Mouse (Mus musculus): ENCODE data around the gene Podxl2. TPM values are rescaled to one million over a fixed set of nuclear protein-coding genes. Genes with fewer than 3 reads are reported as not detected.
A peak's percentile ranks its signal among the peaks of the same experiment; 100 is the strongest.

Gene Podxl2
- polyA plus RNA-seq, 1 experiment from 2014 or later: 5.0 TPM

DNA sequence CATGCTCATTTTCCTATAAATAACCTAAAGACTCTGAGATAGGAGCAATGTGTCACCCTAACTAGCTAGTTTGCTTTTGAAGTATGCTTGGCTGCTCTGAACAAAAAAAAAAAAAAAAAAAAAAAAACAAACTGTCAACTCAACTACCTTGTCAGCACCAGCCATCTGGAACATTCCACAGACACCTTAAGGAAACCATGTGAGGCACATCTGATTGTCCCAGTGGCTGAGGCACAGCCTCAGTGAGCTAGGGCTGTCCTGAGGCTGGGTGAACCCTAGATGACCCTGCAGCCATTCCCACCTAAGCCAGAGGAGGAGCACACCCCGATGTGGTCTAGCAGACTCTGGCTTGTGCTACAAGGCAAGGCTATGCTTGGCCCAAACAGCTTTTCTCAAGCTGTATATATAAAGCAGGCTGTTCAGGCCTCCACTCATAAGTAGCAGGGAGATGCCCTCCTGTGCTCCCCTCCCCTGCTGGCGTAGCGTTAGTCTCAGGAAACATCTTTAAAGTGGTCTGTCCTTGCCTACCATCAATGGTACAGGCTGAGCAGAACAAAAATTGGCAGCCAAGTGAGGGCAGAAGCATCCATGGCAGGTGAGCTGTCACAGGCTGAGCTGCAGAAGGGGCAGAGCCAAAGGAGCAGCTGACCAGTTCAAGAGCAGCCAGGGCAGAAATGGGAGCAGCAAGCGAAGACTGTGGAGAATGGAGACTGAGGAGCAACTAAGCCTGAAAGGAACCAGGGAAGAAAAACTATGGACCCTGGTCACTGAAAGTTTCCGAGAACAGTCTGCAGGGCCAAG is 41.3 kb downstream of the Podxl2 start:
- Histone ChIP-seq H3K9ac (no peak overlapping the region), H3K4me2 (no peak overlapping the region), H3K36me3 (peaks cover 32% of the 10 kb centered on the region), H3K9me3 (replicated peaks) (no peaks in the 10 kb centered on the region), H3K27ac (peak overlapping the region; percentile 92), H3K27me3 (replicated peaks) (no peaks in the 10 kb centered on the region), H3K4me3 (no peak overlapping the region), H3K4me1 (peaks cover 56% of the 10 kb centered on the region)
- ATAC-seq: no peak
- 82% methylated on average over 5 of the region's 5 CpGs for WGBS (ENCODE audit: insufficient replicate concordance)

- 64% methylated on average over 5 of the region's 5 CpGs for WGBS (ENCODE audit: insufficient replicate concordance)
- Histone ChIP-seq H3K4me1 (peaks cover 60% of the 10 kb centered on the region), H3K27ac (peak overlapping the region; percentile 70; the same call in 1 of the 2 replicates), H3K27me3 (replicated peaks) (0 out of 2 replicates have a peak, but pooled peaks cover under 1% of the 10 kb centered on the region), H3K9me3 (replicated peaks) (no peaks in the 10 kb centered on the region), H3K36me3 (peaks cover 24% of the 10 kb centered on the region), H3K4me3 (no peak overlapping the region), H3K4me2 (no peak overlapping the region), H3K9ac (no peak overlapping the region)
- ATAC-seq: peak; percentile 56
These were observed 42.2 kb downstream of the Podxl2 start for GRCm38 (mm10) chr6:88832663-88833062.

DNA sequence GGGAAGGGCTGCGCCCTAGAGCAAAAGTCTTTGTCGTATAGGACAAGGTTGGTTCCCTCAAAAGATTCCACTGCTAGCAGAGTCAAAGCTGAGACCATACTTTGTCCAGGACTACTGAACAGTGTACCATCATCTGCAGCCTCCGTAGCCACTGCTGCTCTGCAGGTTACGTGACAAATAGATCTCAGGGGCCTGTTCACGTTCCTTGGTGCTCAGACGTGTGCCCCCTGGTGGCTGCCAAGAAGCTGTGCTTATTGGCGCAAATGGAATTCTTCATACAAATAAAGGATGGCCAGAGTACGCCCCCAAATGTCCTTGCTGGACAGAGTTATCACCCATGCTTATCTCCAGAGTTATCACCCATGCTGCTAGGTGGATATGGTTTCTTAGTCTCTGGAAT is 43.4 kb downstream of the Podxl2 start:
- H3K36me3 ChIP-seq: peaks cover 19% of the 10 kb centered on the region
- no peak for ATAC-seq
- 28% methylated on average over 8 of the region's 8 CpGs for WGBS (ENCODE audit: insufficient replicate concordance)
- H3K4me2 ChIP-seq: no peak overlapping the region
- no peak overlapping the region for H3K27ac ChIP-seq
- peaks cover 57% of the 10 kb centered on the region for H3K4me1 ChIP-seq
- no peaks in the 10 kb centered on the region for H3K9me3 ChIP-seq (replicated peaks)
- H3K9ac ChIP-seq: no peak overlapping the region
- 0 out of 2 replicates have a peak, but pooled peaks cover 3% of the 10 kb centered on the region for H3K27me3 ChIP-seq (replicated peaks)
- no peak overlapping the region for H3K4me3 ChIP-seq

GRCm38 (mm10) chr6:88830112-88830702 is 44.6 kb downstream of the Podxl2 start:
- Histone ChIP-seq H3K9ac (no peak overlapping the region), H3K9me3 (replicated peaks) (no peaks in the 10 kb centered on the region), H3K4me1 (peaks cover 45% of the 10 kb centered on the region)

GRCm38 (mm10) chr6:88829579-88829978 is 45.3 kb downstream of the Podxl2 start:
- Histone ChIP-seq H3K4me3 (no peak overlapping the region), H3K36me3 (peaks cover 24% of the 10 kb centered on the region), H3K27ac (no peak overlapping the region), H3K9ac (no peak overlapping the region), H3K4me1 (peaks cover 38% of the 10 kb centered on the region), H3K27me3 (replicated peaks) (peaks cover 3% of the 10 kb centered on the region; the same call in 1 of the 2 replicates), H3K4me2 (no peak overlapping the region), H3K9me3 (replicated peaks) (no peaks in the 10 kb centered on the region)
- WGBS (ENCODE audit: insufficient replicate concordance): 63% methylated on average over 4 of the region's 4 CpGs
- ATAC-seq: no peak

More at GRCm38 (mm10) chr6:88830112-88830702, 44.6 kb downstream of the Podxl2 start:
- 76% methylated on average over 6 of the region's 6 CpGs for WGBS (ENCODE audit: insufficient replicate concordance)
- H3K36me3 ChIP-seq: peaks cover 17% of the 10 kb centered on the region
- no peak overlapping the region for H3K4me2 ChIP-seq
- 0 out of 2 replicates have a peak, but pooled peaks cover 3% of the 10 kb centered on the region for H3K27me3 ChIP-seq (replicated peaks)
- no peak overlapping the region for H3K4me3 ChIP-seq
- ATAC-seq: no peak
- H3K27ac ChIP-seq: no peak overlapping the region

DNA sequence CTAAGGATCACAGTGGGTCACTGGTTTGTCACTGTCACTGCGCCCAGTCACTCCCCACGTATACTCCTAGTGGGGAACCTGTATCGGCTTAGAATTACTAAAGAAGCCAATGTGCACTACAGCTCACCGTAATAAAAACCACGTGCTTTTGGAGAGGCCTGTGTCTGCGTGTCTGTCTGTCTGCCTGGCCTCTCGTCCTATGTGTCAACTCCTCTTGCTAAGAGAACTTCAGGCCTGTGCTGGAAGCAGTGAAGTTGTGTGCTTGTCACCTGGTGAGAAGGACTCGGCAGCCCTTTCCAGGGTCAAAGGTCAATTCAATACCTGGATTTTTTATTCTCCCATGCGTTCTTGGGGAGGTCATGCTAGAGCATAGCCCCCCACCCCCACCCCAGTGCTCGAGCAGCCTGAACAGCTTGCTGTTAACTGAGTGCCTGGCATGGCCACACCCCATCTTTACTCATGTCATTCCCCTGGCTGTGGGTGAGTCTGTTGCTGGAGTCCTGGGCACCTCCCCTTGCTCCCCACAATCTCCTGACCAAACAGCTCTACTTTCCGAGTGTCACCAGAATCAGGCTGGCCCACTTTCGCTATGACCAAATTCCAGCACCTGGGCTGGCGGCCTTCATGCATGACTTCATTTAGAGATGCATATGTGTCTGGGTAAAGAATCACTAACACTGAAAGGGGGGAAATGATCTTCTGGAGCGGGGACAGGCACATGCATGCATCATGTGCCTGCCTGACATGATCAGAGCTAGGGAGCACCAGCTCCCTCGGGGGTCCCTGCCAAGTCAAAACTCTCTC is 46.4 kb downstream of the Podxl2 start:
- H3K36me3 ChIP-seq: peaks cover 35% of the 10 kb centered on the region
- no peaks in the 10 kb centered on the region for H3K9me3 ChIP-seq (replicated peaks)
- WGBS (ENCODE audit: insufficient replicate concordance): 63% methylated on average over 15 of the region's 15 CpGs
- H3K4me3 ChIP-seq: no peak overlapping the region
- H3K4me1 ChIP-seq: peaks cover 27% of the 10 kb centered on the region
- H3K4me2 ChIP-seq: no peak overlapping the region
- no peak overlapping the region for H3K27ac ChIP-seq
- ATAC-seq: no peak
- no peak overlapping the region for H3K9ac ChIP-seq
- H3K27me3 ChIP-seq (replicated peaks): peaks cover 3% of the 10 kb centered on the region; the same call in 1 of the 2 replicates

GRCm38 (mm10) chr6:88827395-88828205 is 47.2 kb downstream of the Podxl2 start:
- no peak overlapping the region for H3K4me3 ChIP-seq
- no peaks in the 10 kb centered on the region for H3K9me3 ChIP-seq (replicated peaks)
- 0 out of 2 replicates have a peak overlapping the region, but pooled peaks have one; percentile 13 for H3K9ac ChIP-seq
- WGBS (ENCODE audit: insufficient replicate concordance): 51% methylated on average over 13 of the region's 13 CpGs
- peaks cover 3% of the 10 kb centered on the region; the same call in 1 of the 2 replicates for H3K27me3 ChIP-seq (replicated peaks)
- no peak for ATAC-seq
- H3K36me3 ChIP-seq: peaks cover 43% of the 10 kb centered on the region
- no peak overlapping the region for H3K27ac ChIP-seq
- H3K4me1 ChIP-seq: peaks cover 19% of the 10 kb centered on the region
- no peak overlapping the region for H3K4me2 ChIP-seq

DNA sequence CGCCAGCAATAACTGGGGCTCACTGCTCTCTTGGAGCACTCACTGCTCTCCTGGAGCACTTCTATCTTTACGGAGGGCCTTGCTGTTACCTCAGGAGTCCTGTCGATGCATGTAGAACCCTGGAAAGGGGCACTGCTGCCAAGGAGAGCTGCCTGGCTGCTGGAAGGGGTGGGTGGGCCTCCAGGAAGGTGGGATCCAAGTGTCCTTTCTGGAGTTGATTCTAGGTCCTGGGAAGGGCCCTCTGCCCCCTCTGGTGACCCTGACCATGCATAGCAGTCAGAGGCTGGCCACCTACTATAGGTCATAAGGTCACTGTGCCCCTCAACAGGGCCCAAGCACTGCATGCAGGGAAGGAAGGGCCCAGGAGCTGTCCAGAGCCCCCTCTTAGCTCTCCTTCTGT is 47.9 kb downstream of the Podxl2 start:
- Histone ChIP-seq H3K4me1 (peaks cover 14% of the 10 kb centered on the region; the same call in 1 of the 2 replicates), H3K27me3 (replicated peaks) (peaks cover 3% of the 10 kb centered on the region; the same call in 1 of the 2 replicates), H3K36me3 (peaks cover 49% of the 10 kb centered on the region), H3K9ac (0 out of 2 replicates have a peak overlapping the region, but pooled peaks have one; percentile 13), H3K27ac (no peak overlapping the region), H3K9me3 (replicated peaks) (no peaks in the 10 kb centered on the region), H3K4me2 (no peak overlapping the region), H3K4me3 (no peak overlapping the region)
- no peak for ATAC-seq
- WGBS (ENCODE audit: insufficient replicate concordance): 74% methylated on average over 3 of the region's 3 CpGs

GRCm38 (mm10) chr6:88826545-88826944 is 48.3 kb downstream of the Podxl2 start:
- no peak overlapping the region for H3K4me2 ChIP-seq
- no peaks in the 10 kb centered on the region for H3K9me3 ChIP-seq (replicated peaks)
- peaks cover 49% of the 10 kb centered on the region for H3K36me3 ChIP-seq
- WGBS (ENCODE audit: insufficient replicate concordance): 37% methylated on average over 6 of the region's 6 CpGs
- ATAC-seq: peak; percentile 47
- H3K4me3 ChIP-seq: no peak overlapping the region
- no peak overlapping the region for H3K9ac ChIP-seq
- peaks cover 3% of the 10 kb centered on the region; the same call in 1 of the 2 replicates for H3K27me3 ChIP-seq (replicated peaks)
- no peak overlapping the region for H3K27ac ChIP-seq
- peaks cover 14% of the 10 kb centered on the region; the same call in 1 of the 2 replicates for H3K4me1 ChIP-seq

DNA sequence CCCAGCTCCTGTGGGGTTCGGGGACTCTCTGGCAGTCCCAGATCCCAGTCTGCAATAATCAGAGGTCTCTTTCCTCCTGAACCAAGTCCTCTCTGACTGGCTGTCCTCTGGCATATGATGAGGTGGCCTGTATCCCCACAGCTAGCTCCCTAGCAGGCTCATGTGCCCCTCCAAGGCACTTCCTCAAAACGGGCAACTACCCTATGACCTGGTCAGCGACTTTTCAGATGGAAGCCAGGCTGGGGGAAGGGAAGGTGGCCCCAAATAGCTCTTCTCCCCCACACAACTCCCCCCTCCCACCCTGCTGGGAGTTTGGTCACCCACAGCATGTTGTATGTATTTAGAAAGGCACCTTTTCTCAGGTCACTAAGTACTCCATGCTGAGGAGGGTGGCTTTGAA is 48.8 kb downstream of the Podxl2 start:
- ATAC-seq: no peak
- Histone ChIP-seq H3K36me3 (peaks cover 49% of the 10 kb centered on the region), H3K9me3 (replicated peaks) (no peaks in the 10 kb centered on the region), H3K4me2 (no peak overlapping the region), H3K4me1 (peaks cover 11% of the 10 kb centered on the region; the same call in 1 of the 2 replicates), H3K9ac (no peak overlapping the region), H3K4me3 (no peak overlapping the region), H3K27ac (no peak overlapping the region), H3K27me3 (replicated peaks) (peaks cover 3% of the 10 kb centered on the region; the same call in 1 of the 2 replicates)
- 24% methylated on average over 3 of the region's 3 CpGs for WGBS (ENCODE audit: insufficient replicate concordance)

DNA sequence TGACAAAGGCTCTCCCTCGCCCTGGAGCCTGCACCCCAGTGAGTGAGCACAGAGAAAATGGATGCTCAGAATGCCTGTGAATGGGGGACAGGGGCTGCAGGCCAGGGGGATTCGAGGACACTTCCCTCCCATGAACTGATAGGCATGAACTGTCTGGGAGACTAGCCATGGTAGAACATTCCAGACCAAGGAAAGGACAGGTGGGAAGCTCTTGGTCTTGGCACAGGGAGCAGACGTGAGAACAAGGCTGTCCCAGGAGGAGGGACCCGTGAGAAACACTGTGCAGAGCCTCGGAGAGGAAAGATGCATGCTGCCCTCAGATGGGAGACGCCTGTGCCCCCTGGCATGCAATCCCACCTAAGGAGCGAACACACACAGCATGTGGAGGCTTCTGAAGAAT is 50.7 kb downstream of the Podxl2 start:
- WGBS (ENCODE audit: insufficient replicate concordance): 63% methylated on average over 7 of the region's 7 CpGs

More for the DNA sequence above, 50.7 kb downstream of the Podxl2 start:
- Histone ChIP-seq H3K9me3 (replicated peaks) (no peaks in the 10 kb centered on the region), H3K27me3 (replicated peaks) (peaks cover 3% of the 10 kb centered on the region; the same call in 1 of the 2 replicates), H3K36me3 (peaks cover 56% of the 10 kb centered on the region), H3K27ac (no peak overlapping the region), H3K9ac (no peak overlapping the region), H3K4me1 (peaks cover 19% of the 10 kb centered on the region; the same call in 1 of the 2 replicates), H3K4me2 (no peak overlapping the region), H3K4me3 (no peak overlapping the region)
- no peak for ATAC-seq

All from liver, embryonic 12.5 days (tissue).